Mouse (Mus musculus) testis, postnatal 10 days (tissue): ENCODE measurements around the gene Atp8a2.

ENCODE experiments used
- DNase-seq: peaks from one replicate; pipeline ENCODE4 v3.0.0; 2021; ENCODE audit warnings: low spot score

Atp8a2 gene

GRCm38 (mm10) chr14:59607021-59607420, 590.0 kb downstream of the Atp8a2 start:
- no peak for DNase-seq

- DNase-seq = peak; percentile 92
These were observed 591.2 kb downstream of the Atp8a2 start for GRCm38 (mm10) chr14:59605671-59606353.

- DNase-seq = no peak
These were observed 592.9 kb downstream of the Atp8a2 start for GRCm38 (mm10) chr14:59604002-59604645.

- DNase-seq = no peak
These were observed 598.7 kb downstream of the Atp8a2 start for GRCm38 (mm10) chr14:59598260-59598627.

- DNase-seq = peak; percentile 98
These were observed 599.4 kb downstream of the Atp8a2 start, which contains the start of gene Cdadc1 for GRCm38 (mm10) chr14:59597398-59598259. Gene Cdadc1 (minus strand): TSS chr14:59597959.

- no peak for DNase-seq
These were observed 602.0 kb downstream of the Atp8a2 start for GRCm38 (mm10) chr14:59594988-59595387.

GRCm38 (mm10) chr14:59592593-59592992, 604.4 kb downstream of the Atp8a2 start:
- no peak for DNase-seq

GRCm38 (mm10) chr14:59591901-59592300, 605.1 kb downstream of the Atp8a2 start:
- DNase-seq = no peak

GRCm38 (mm10) chr14:59590614-59591013, 606.4 kb downstream of the Atp8a2 start:
- DNase-seq = no peak
